Mouse (Mus musculus) embryo, embryonic 11.5 days (tissue): ENCODE measurements around the gene Abcc4.

Experiments used
- DNase-seq: peaks from one replicate; pipeline ENCODE4 v3.0.0-alpha.2; 2012; ENCODE audit warnings: low read depth, low spot score

Abcc4 gene

GRCm38 (mm10) chr14:118712889-118713288 is 6.9 kb upstream of the Abcc4 start:
- no peak for DNase-seq

DNA sequence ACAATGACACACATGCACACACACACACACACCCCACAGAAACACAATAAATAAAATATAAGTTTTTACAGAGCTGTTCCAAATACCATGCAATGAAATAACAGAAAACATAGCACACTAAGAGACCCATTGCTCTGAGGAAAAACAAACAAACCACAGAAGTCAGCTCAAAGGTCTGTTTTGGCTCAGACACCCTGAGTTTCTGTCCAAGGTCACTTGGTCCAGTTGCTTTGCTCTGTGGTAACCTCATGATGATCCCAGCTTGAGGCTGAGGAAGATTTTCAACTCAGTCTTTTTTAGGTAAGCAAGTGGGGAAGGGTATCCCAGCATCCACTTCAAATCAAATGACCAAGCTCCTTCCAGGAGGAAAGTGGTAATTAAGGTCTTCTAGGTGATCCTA is 4.9 kb upstream of the Abcc4 start:
- DNase-seq = no peak

- peak; percentile 47 for DNase-seq
Measured at GRCm38 (mm10) chr14:118709736-118710135, 3.7 kb upstream of the Abcc4 start.

- no peak for DNase-seq
Measured at GRCm38 (mm10) chr14:118708126-118708525, 2.1 kb upstream of the Abcc4 start.

DNA sequence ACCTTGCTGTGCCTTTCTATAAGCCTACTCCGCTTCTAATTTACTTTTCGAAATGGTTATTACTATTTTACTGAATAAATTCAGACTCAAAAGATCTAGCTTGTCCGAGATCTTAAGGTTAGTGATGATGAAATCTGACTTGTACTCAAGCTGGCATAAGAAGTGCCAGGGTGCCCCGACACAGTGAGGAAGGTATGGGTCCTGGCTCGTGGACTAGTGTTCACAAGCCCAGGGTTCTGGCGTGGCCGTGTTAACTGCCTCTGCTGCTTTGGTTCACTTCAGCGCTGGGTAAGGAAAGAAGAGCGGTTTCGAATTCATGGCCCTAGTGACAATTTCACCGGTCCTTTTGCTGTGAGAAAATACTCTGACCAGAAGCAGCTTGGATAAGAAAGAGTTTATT is 943 bp upstream of the Abcc4 start:
- no peak for DNase-seq

GRCm38 (mm10) chr14:118705465-118705807 is 583 bp downstream of the Abcc4 start:
- DNase-seq = no peak

DNA sequence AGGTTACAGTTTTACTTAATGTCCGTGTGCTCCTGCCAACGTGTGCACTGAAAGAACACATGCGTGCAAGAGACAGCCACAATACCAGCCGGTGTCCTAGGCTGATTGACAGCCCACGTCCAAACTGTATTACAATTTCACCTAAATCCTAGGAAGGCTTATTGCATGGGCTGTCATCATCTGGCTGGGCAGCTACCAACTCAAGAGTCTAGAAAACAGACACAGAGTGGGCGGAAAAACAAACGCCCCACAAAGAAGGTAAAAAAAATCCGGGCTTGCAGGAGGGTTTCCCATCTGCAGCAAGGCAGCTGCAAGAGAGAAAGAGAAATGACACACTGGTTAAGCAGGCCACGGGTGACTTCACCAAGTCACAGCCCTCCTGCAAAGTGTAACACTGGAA is 2.7 kb downstream of the Abcc4 start:
- DNase-seq = no peak

GRCm38 (mm10) chr14:118701991-118702608 is 3.9 kb downstream of the Abcc4 start:
- no peak for DNase-seq

GRCm38 (mm10) chr14:118700576-118700975 is 5.4 kb downstream of the Abcc4 start:
- DNase-seq = no peak

DNA sequence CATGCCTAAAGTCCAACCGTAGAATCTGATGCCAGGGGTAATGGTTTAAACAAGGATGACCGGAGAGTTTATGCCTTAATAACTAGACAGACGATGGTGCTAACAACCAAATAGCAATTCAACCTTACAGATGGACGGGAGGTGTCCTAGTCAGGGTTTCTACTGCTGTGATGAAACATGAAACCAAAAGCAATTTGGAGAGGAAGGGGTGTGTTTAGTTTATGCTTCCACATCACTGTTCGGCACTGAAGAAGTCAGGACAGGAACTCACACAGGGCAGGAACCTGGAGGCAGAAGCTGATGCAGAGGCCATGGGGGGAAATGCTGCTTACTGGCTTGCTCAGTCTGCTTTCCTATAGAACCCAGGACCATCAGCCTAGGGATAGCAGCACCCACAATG is 6.1 kb downstream of the Abcc4 start:
- DNase-seq = no peak

- DNase-seq = no peak
Measured at GRCm38 (mm10) chr14:118699508-118699907, 6.5 kb downstream of the Abcc4 start.

- no peak for DNase-seq
Measured at GRCm38 (mm10) chr14:118696556-118697289, 9.3 kb downstream of the Abcc4 start.

DNA sequence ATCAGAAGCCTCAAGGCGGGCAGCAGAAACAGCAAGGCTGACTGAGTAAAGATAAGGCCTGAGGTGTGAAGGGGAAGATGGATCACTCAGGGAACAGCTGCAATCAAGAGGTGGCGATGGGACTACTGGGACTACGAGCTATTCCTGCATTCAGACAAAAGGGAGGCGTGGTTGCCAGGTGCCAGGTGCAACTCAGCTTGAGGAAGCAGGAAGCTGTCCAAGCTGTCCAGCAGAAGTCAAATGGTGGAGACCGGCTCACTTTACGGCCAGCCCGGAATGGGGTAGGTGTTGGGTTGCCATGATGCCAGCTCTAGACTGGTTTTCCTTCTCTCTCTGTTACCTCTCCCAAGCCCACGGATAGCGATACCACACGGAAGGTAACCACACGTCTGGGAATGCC is 10.2 kb downstream of the Abcc4 start:
- DNase-seq = no peak

DNA sequence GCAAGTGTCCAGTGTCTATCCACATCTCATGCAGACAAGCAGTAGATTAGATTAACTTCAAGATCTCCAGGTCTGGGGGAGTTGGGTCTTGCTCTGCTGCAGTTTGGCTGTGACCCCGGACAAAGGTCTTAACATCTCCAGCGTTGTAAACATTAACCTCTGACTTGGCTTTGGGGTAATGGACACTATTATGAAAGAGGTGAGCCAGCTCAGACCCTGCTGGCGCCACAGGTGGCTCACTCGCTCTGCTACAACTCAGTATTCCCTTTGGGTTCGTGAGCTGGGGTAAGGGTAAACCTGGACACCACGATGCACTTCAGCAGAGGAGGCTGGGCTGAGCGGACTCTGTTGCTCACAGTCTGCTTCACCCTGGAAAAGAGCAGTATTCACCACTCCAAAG is 11.7 kb downstream of the Abcc4 start:
- DNase-seq = no peak

- DNase-seq = no peak
Measured at GRCm38 (mm10) chr14:118691910-118692309, 14.1 kb downstream of the Abcc4 start.

- no peak for DNase-seq
Measured at GRCm38 (mm10) chr14:118691404-118691803, 14.6 kb downstream of the Abcc4 start.

- no peak for DNase-seq
Measured at GRCm38 (mm10) chr14:118690921-118691320, 15.1 kb downstream of the Abcc4 start.

DNA sequence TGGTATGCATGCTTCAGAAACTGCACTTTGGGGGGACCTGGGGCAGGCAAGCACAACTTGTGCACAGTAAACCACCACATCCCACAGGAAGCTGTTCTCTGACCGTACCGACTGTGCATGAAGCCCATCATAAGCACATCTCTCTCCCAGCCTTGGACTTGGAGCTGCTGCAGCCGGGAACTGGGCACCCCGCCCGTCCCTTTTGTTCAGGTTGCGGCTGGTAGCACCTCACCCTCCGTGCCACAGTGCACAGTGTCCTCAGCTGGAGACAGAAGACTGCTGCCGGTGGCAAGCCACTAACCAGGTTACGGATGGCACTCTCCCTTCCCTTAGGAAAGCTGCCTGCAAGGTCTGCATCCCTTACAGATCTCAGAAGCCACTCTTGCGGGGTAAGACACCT is 15.7 kb downstream of the Abcc4 start:
- no peak for DNase-seq

DNA sequence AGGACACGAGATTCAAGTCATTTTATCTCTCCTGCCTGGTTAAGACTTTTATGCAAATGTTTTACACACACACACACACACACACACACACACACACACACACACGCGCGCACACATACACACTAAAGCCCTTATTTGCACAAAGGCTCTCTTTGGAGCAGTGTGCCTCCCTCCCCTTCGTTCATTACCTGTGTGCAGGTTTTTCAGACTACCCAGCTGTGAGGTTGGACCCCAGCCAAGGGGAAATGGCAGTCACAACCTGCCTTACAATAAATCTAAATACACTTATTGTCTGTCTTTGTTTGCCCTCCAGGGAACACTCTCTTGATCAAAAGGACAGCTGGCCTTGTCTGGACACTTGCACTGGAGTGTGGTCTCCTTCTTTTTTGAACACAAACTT is 17.4 kb downstream of the Abcc4 start:
- DNase-seq = no peak

DNA sequence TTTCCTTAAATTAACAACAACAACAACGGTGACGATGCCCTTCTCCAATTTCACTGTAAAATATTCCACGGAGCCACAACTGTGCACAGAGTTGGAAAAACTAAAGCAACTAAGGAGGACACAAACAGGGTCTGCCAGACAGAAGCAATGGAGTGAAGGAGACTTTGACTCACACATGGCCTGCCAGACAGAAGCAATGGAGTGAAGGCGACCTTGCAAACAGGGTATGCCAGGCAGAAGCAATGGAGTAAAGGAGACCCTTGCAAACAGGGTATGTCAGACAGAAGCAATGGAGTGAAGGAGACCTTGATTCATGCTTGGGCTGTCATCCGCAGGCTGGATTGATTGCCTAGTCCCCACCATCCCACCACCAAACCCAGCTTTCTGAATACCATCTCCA is 19.2 kb downstream of the Abcc4 start:
- no peak for DNase-seq

DNA sequence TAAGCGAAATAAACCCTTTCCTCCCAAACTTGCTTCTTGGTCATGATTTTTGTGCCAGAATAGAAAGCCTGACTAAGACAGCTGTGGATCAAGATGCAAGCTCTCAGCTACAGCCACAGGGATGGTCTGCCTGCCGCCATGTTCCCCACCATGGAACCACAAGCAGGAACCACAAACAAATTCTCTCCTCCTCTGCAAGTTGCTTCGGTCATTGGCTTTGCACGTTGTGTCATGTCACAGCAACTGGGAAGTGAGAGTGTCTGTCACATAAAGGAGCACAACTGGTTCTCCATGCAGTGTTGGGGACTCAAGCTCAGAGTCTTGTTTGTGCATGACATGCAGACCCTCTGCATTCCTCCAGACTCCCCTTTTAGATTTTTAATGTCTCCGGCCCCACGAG is 20.4 kb downstream of the Abcc4 start:
- DNase-seq = no peak

DNA sequence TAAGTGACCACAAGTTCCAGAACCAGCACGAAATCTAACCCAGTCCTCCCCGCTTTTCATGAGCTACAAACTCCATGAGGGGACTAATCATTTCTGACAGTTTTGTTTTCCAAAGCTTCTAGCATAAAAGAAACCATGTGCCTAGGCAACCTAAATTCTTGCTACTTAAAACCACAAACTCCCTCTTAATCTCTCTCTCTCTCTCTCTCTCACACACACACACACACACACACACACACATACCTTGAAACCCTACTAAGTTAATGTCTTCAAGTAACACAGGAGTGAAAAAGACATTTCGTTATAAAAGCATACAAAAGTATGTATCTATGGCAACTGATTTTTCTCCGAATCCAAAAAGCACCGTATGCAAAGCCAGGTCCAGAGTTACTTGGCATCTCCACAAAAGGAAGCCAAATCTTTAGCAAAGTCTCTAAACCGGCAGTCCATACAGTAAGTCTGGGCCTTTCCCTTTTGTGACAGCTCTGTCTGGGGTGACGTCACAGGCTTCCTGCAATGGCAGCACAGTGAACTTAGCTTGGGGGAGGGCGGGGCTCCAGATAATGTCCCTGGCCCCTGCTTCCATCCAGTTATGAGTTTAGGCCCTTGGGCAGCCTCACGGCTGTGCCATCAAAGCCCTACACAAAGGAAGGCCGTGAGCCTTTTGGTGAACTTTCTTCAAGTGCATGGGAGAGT is 23.5 kb downstream of the Abcc4 start:
- no peak for DNase-seq

- DNase-seq = no peak
Measured at GRCm38 (mm10) chr14:118681087-118681486, 24.9 kb downstream of the Abcc4 start.
